Mouse (Mus musculus) natural killer cell, adult 2 months (primary cell): ENCODE measurements around the gene Ammecr1.

Source experiments
- DNase-seq, 2 experiments: peaks; one replicate each; pipeline ENCODE4 v3.0.0; 2022; ENCODE audit warnings: low spot score in 2 of 2

Ammecr1 gene

GRCm38 (mm10) chrX:142916719-142917118, 49.8 kb downstream of the Ammecr1 start:
- no peak for DNase-seq

- no peak for DNase-seq
Observed at GRCm38 (mm10) chrX:142914208-142914607, 52.3 kb downstream of the Ammecr1 start.

- DNase-seq, result no peak
Observed at GRCm38 (mm10) chrX:142903854-142904253, 62.7 kb downstream of the Ammecr1 start.

GRCm38 (mm10) chrX:142902599-142902998, 63.9 kb downstream of the Ammecr1 start:
- DNase-seq, result no peak

- no peak for DNase-seq
Observed at GRCm38 (mm10) chrX:142901915-142902314, 64.6 kb downstream of the Ammecr1 start.

GRCm38 (mm10) chrX:142898295-142898887, 68.1 kb downstream of the Ammecr1 start:
- DNase-seq, result no peak

- DNase-seq, result no peak
Observed at GRCm38 (mm10) chrX:142897477-142898000, 69.0 kb downstream of the Ammecr1 start.

GRCm38 (mm10) chrX:142895316-142895715, 71.2 kb downstream of the Ammecr1 start:
- no peak for DNase-seq

GRCm38 (mm10) chrX:142885962-142886361, 80.6 kb downstream of the Ammecr1 start:
- no peak for DNase-seq

GRCm38 (mm10) chrX:142883593-142883992, 82.9 kb downstream of the Ammecr1 start:
- DNase-seq, result no peak

GRCm38 (mm10) chrX:142882255-142882654, 84.3 kb downstream of the Ammecr1 start:
- no peak for DNase-seq

GRCm38 (mm10) chrX:142869844-142870243, 96.7 kb downstream of the Ammecr1 start:
- DNase-seq, result no peak

GRCm38 (mm10) chrX:142848032-142848431, 118.5 kb downstream of the Ammecr1 start:
- no peak for DNase-seq

GRCm38 (mm10) chrX:142846266-142846665, 120.3 kb downstream of the Ammecr1 start:
- no peak for DNase-seq

GRCm38 (mm10) chrX:142841916-142842315, 124.6 kb downstream of the Ammecr1 start:
- DNase-seq, result no peak

GRCm38 (mm10) chrX:142839411-142839810, 127.1 kb downstream of the Ammecr1 start:
- no peak for DNase-seq

- no peak for DNase-seq
Observed at GRCm38 (mm10) chrX:142838841-142839240, 127.7 kb downstream of the Ammecr1 start.

- no peak for DNase-seq
Observed at GRCm38 (mm10) chrX:142837316-142837715, 129.2 kb downstream of the Ammecr1 start.

- no peak for DNase-seq
Observed at GRCm38 (mm10) chrX:142836399-142836798, 130.1 kb downstream of the Ammecr1 start.

- DNase-seq, result no peak
Observed at GRCm38 (mm10) chrX:142834807-142835206, 131.7 kb downstream of the Ammecr1 start.

- no peak for DNase-seq
Observed at GRCm38 (mm10) chrX:142833164-142833796, 133.2 kb downstream of the Ammecr1 start.

GRCm38 (mm10) chrX:142832221-142832620, 134.3 kb downstream of the Ammecr1 start:
- no peak for DNase-seq

- DNase-seq, result no peak
Observed at GRCm38 (mm10) chrX:142830572-142830971, 136.0 kb downstream of the Ammecr1 start.
